Mouse (Mus musculus) limb, embryonic 13.5 days (tissue): ENCODE data around the gene Clstn1. TPM values are rescaled to one million over a fixed set of nuclear protein-coding genes. Genes with fewer than 3 reads are reported as not detected.

ENCODE experiments used
- ATAC-seq: fragments of 200-750 bp; cut with Nextera tagmentation; 2 replicates; pipeline ENCODE4 v1.8.0; 2017; ENCODE audit warnings: low read depth, moderate number of reproducible peaks, moderate TSS enrichment; ENCODE audit not compliant: low FRiP score
- H3K27ac ChIP-seq: fragments of 300-500 bp; sonication (generic); 2 replicates; pipeline ENCODE4 v1.5.1; 2015; ENCODE audit warnings: inconsistent platforms, mild to moderate bottlenecking, moderate library complexity
- H3K27me3 ChIP-seq: fragments of 300-500 bp; sonication (generic); 2 replicates; pipeline ENCODE4 v1.6.1; 2015; ENCODE audit warnings: mild to moderate bottlenecking, inconsistent platforms
- H3K36me3 ChIP-seq: fragments of 300-500 bp; sonication (generic); 2 replicates; pipeline ENCODE4 v1.6.1; 2015; ENCODE audit warnings: inconsistent platforms, mild to moderate bottlenecking, moderate library complexity
- H3K4me1 ChIP-seq: fragments of 300-500 bp; sonication (generic); 2 replicates; pipeline ENCODE4 v1.6.1; 2015; ENCODE audit warnings: inconsistent platforms
- H3K4me2 ChIP-seq: fragments of 300-500 bp; sonication (generic); replicated peaks from 2 replicates; pipeline ENCODE4 v1.6.1; 2015; ENCODE audit warnings: inconsistent platforms, mild to moderate bottlenecking, moderate library complexity
- H3K4me3 ChIP-seq: fragments of 300-500 bp; sonication (generic); 2 replicates; pipeline ENCODE4 v1.5.1; 2015; ENCODE audit warnings: moderate library complexity, mild to moderate bottlenecking, inconsistent platforms
- H3K9ac ChIP-seq: fragments of 300-500 bp; sonication (generic); 2 replicates; pipeline ENCODE4 v1.6.1; 2015; ENCODE audit warnings: mild to moderate bottlenecking, inconsistent platforms
- H3K9me3 ChIP-seq: fragments of 300-500 bp; sonication (generic); 2 replicates; pipeline ENCODE4 v1.6.1; 2016; ENCODE audit warnings: inconsistent platforms
- whole genome bisulfite sequencing: fragments of 180-500 bp; shearing (Covaris S2); methylation state at CpG from one replicate; pipeline ENCODE4 v1.1.7; 2015; 5-methylcytosine and 5-hydroxymethylcytosine counted together
- polyA plus RNA-seq: library from polyadenylated mRNA; unstranded; fragments of >200 nt; fragmentation: Nextera tagmentation; extraction: Ambion mirVana; gene quantifications from 2 replicates; pipeline ENCODE4 v1.2.1, GENCODE M21; 2015

The Clstn1 gene
- polyA plus RNA-seq, 1 experiment from 2014 or later, result 45.2 TPM

- H3K9ac ChIP-seq, result peak overlapping the region; percentile 72
- WGBS, result 18% methylated on average over 8 of the region's 8 CpGs
Observed at GRCm38 (mm10) chr4:149674814-149675377, 88.6 kb downstream of the Clstn1 start.

GRCm38 (mm10) chr4:149675378-149676261, 89.4 kb downstream of the Clstn1 start:
- H3K27ac ChIP-seq, result no peak overlapping the region
- H3K4me3 ChIP-seq, result peak overlapping the region; percentile 70
- peak; percentile 87 for ATAC-seq
- H3K9me3 ChIP-seq, result no peaks in the 10 kb centered on the region; the same call in 1 of the 2 replicates
- peaks cover 12% of the 10 kb centered on the region for H3K4me1 ChIP-seq
- 0 out of 2 replicates have a peak, but pooled peaks cover 3% of the 10 kb centered on the region for H3K36me3 ChIP-seq
- peaks cover 31% of the 10 kb centered on the region for H3K27me3 ChIP-seq
- WGBS, result under 1% methylated on average over 60 of the region's 60 CpGs
- H3K9ac ChIP-seq, result peak overlapping the region; percentile 72
- H3K4me2 ChIP-seq, result peak overlapping the region; percentile 99

More at GRCm38 (mm10) chr4:149674814-149675377, 88.6 kb downstream of the Clstn1 start:
- Histone ChIP-seq H3K36me3 (0 out of 2 replicates have a peak, but pooled peaks cover 3% of the 10 kb centered on the region), H3K4me2 (peak overlapping the region; percentile 99), H3K4me3 (peak overlapping the region; percentile 70), H3K9me3 (no peaks in the 10 kb centered on the region; the same call in 1 of the 2 replicates), H3K4me1 (peaks cover 12% of the 10 kb centered on the region), H3K27ac (no peak overlapping the region), H3K27me3 (peaks cover 31% of the 10 kb centered on the region)
- no peak for ATAC-seq

DNA sequence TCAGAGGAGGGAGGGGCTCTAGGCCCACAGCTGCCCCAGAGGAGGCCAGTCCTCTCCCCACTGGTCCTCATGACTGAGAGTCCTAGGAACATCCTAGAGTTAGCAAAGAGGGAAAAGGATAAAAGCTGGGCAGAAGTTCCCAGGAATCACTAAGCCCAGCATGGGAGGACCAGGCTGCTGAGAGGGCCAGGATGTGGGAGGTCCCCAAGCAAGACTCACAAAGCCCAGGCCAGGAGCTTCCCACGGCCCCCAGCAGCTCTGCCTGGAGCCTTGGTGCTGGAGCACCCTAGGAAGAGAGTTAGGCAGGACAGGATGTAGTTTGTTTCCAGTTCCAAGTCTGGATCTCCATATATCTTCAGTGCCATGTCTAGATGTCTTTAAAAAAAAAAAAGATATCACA, 91.7 kb downstream of the Clstn1 start:
- H3K27ac ChIP-seq, result no peak overlapping the region
- peaks cover 31% of the 10 kb centered on the region for H3K27me3 ChIP-seq
- 52% methylated on average over 1 of the region's 1 CpGs for WGBS
- H3K4me3 ChIP-seq, result no peak overlapping the region
- no peak for ATAC-seq
- peaks cover 16% of the 10 kb centered on the region for H3K4me1 ChIP-seq
- H3K9me3 ChIP-seq, result no peaks in the 10 kb centered on the region; the same call in 1 of the 2 replicates
- 0 out of 2 replicates have a peak, but pooled peaks cover 3% of the 10 kb centered on the region for H3K36me3 ChIP-seq
- no peak overlapping the region for H3K4me2 ChIP-seq
- no peak overlapping the region for H3K9ac ChIP-seq

DNA sequence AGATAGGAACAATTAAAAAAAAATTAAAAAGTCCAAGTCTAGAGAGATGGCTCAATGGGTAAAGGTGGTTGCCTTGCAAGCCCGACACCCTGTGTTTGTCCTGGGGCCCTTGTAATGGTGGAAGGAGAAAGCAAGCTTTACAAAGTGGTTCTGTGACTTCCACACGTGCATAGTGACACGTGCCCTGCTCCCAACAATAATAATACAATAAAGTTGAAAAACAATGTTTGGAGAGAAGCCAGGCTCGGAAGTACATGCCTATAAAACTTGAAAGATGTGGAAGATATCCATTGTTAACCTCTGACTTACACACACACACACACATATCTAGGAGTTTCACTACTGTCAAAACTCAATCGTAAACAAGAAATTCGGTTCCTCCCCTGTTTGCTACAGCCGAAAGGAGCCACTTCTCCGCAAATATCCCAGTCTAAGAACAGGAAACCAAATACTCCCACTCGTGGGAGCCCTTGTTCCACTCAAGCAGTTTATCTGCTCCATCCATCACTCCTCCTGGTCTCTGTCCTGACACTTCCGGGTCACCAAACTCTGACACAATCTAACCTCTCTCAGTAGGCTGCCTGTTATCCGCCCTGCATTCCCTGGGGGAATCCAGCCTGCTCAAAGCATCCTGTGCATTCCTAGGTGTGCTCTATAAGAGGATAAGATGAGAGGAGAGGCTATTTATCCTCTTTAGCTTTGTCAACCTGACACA, 92.9 kb downstream of the Clstn1 start:
- peaks cover 19% of the 10 kb centered on the region for H3K4me1 ChIP-seq
- ATAC-seq, result no peak
- H3K9me3 ChIP-seq, result no peaks in the 10 kb centered on the region
- 67% methylated on average over 11 of the region's 11 CpGs for WGBS
- H3K9ac ChIP-seq, result no peak overlapping the region
- H3K27ac ChIP-seq, result no peak overlapping the region
- peaks cover 22% of the 10 kb centered on the region for H3K27me3 ChIP-seq
- no peaks in the 10 kb centered on the region for H3K36me3 ChIP-seq
- H3K4me2 ChIP-seq, result no peak overlapping the region
- no peak overlapping the region for H3K4me3 ChIP-seq

DNA sequence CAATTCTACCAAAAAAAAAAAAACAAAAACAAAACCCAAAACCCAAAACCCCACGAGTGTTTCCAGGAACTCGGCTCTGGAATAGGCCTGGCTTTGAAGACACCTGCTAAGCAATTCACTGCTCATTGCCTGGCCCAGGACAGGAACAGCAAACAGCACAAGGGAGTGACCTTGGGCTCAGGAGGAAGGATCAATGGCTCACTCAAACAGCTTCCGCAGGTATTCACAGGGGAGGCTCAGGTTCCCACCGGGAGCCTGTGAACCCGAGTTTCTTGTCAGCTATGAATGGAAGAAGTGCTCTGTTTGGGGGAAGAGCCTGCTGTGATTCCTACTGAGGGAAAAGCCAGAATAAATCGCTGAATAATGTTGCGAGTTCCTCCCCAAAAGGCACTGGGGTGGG, 97.6 kb downstream of the Clstn1 start:
- Histone ChIP-seq H3K27ac (no peak overlapping the region), H3K9ac (no peak overlapping the region), H3K9me3 (no peaks in the 10 kb centered on the region), H3K4me1 (peaks cover 13% of the 10 kb centered on the region), H3K27me3 (0 out of 2 replicates have a peak, but pooled peaks cover 7% of the 10 kb centered on the region), H3K4me3 (no peak overlapping the region), H3K36me3 (no peaks in the 10 kb centered on the region), H3K4me2 (no peak overlapping the region)
- WGBS, result 9% methylated on average over 7 of the region's 7 CpGs
- ATAC-seq, result no peak

- Histone ChIP-seq H3K4me3 (no peak overlapping the region), H3K27ac (no peak overlapping the region), H3K4me1 (peaks cover 13% of the 10 kb centered on the region), H3K9me3 (no peaks in the 10 kb centered on the region), H3K27me3 (0 out of 2 replicates have a peak, but pooled peaks cover 7% of the 10 kb centered on the region), H3K9ac (no peak overlapping the region), H3K4me2 (no peak overlapping the region), H3K36me3 (no peaks in the 10 kb centered on the region)
- WGBS, result 45% methylated on average over 11 of the region's 11 CpGs
- ATAC-seq, result no peak
Observed at GRCm38 (mm10) chr4:149684841-149685623, 98.8 kb downstream of the Clstn1 start.

DNA sequence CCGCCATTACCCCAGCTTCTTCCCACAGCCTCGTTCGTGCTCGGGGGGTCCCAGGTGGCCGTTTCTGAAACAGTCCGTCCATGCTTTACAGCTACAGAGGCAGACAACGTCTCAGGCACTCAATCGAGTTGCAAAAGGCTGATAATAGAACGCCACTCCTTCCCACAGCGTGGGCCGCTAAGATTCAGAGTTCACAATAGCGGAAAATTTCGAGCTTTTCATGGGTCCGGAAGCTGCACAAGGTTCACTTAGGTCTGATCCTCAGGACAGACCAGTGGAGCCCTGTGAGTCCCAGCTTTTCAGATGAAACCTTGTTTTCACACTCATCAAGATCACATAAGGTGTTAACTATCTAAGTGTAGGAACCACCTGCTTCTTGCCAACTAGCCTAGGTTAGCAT, 102.6 kb downstream of the Clstn1 start:
- H3K4me1 ChIP-seq, result peaks cover 23% of the 10 kb centered on the region
- H3K9me3 ChIP-seq, result no peaks in the 10 kb centered on the region
- H3K4me2 ChIP-seq, result no peak overlapping the region
- H3K36me3 ChIP-seq, result no peaks in the 10 kb centered on the region
- H3K27ac ChIP-seq, result no peak overlapping the region
- H3K9ac ChIP-seq, result no peak overlapping the region
- H3K4me3 ChIP-seq, result no peak overlapping the region
- 0 out of 2 replicates have a peak, but pooled peaks cover 7% of the 10 kb centered on the region for H3K27me3 ChIP-seq
- ATAC-seq, result no peak
- 84% methylated on average over 14 of the region's 14 CpGs for WGBS

- H3K9me3 ChIP-seq, result no peaks in the 10 kb centered on the region
- H3K4me1 ChIP-seq, result peaks cover 17% of the 10 kb centered on the region
- H3K9ac ChIP-seq, result no peak overlapping the region
- no peak for ATAC-seq
- WGBS, result 80% methylated on average over 12 of the region's 12 CpGs
- no peaks in the 10 kb centered on the region for H3K36me3 ChIP-seq
- H3K4me2 ChIP-seq, result no peak overlapping the region
- H3K27me3 ChIP-seq, result 0 out of 2 replicates have a peak, but pooled peaks cover 4% of the 10 kb centered on the region
- H3K27ac ChIP-seq, result no peak overlapping the region
- H3K4me3 ChIP-seq, result no peak overlapping the region
Observed at GRCm38 (mm10) chr4:149689822-149690700, 103.8 kb downstream of the Clstn1 start.

DNA sequence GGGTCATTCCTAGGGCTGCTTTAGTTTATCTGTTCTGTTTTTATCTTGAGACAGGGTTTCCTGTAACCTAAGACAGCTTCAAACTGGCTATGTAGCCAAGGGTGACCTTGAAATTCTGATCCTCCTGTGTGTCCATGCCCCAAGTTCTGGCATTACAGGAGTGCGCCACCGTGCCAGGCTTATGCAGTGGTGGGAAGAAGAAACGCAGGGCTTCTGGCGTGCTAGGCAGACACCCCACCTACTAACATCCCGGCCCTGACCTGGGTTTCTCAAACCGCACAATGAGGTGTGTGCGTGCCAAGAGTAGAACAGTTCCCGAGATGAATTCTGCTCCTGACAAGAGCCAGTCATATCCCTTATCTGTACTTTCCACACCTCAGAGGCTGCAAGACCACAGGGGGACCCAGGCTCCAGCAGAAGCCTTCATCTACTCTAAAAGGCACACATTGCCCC, 104.6 kb downstream of the Clstn1 start:
- ATAC-seq, result no peak
- no peaks in the 10 kb centered on the region for H3K36me3 ChIP-seq
- H3K9ac ChIP-seq, result no peak overlapping the region
- H3K4me3 ChIP-seq, result no peak overlapping the region
- no peak overlapping the region for H3K4me2 ChIP-seq
- no peak overlapping the region for H3K27ac ChIP-seq
- peaks cover 14% of the 10 kb centered on the region for H3K4me1 ChIP-seq
- no peaks in the 10 kb centered on the region for H3K9me3 ChIP-seq
- WGBS, result 92% methylated on average over 8 of the region's 8 CpGs
- peaks cover 6% of the 10 kb centered on the region; the same call in 1 of the 2 replicates for H3K27me3 ChIP-seq

DNA sequence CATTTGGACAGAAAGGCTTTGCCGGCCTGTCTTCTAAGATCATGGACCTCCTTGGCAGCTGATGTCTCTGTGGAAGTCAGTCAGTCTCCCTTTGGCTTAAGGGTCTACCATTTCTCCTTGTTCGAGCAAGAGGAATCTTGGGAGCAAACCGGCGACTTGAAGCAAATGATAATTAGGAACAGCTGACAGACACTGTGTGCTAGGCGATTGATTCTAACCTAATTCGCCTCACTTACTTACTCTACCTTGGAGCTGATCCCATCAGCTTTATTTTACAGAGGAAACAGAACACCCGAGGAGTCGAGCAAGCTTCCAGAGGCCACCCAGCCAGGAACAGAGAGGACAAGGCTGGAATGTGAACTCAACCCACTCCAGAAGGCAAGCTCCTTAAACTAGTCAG, 105.1 kb downstream of the Clstn1 start:
- Histone ChIP-seq H3K27me3 (peaks cover 3% of the 10 kb centered on the region), H3K4me1 (peaks cover 19% of the 10 kb centered on the region), H3K9me3 (no peaks in the 10 kb centered on the region), H3K4me3 (no peak overlapping the region), H3K36me3 (no peaks in the 10 kb centered on the region), H3K27ac (no peak overlapping the region; the same call in 1 of the 2 replicates), H3K9ac (no peak overlapping the region), H3K4me2 (no peak overlapping the region)
- no peak for ATAC-seq
- 16% methylated on average over 8 of the region's 8 CpGs for WGBS
